Mouse (Mus musculus): ENCODE measurements around the gene Gm20521. TPM values are rescaled to one million over a fixed set of nuclear protein-coding genes. Genes with fewer than 3 reads are reported as not detected.

The Gm20521 gene
- 3.0 to 3.6 TPM in 2 of 3 replicates, not detected in the other for total RNA-seq (2017)

GRCm38 (mm10) chr14:54883154-54884021 is at the start of gene Gm20521, which contains the start of gene Bcl2l2:
TSS of gene Gm20521 (plus strand) at chr14:54883441.
TSS of gene Bcl2l2 (plus strand) at chr14:54883377.
- ATAC-seq (replicated peaks; ENCODE audit: insufficient number of reproducible peaks, low FRiP score, low TSS enrichment, poor library complexity, severe bottlenecking): 0 out of 2 replicates have a peak, but pooled peaks have one; percentile 48

GRCm38 (mm10) chr14:54843461-54843860 is 39.8 kb upstream of the Gm20521 start:
- ATAC-seq (replicated peaks; ENCODE audit: insufficient number of reproducible peaks, low FRiP score, low TSS enrichment, poor library complexity, severe bottlenecking): no peak

GRCm38 (mm10) chr14:54855726-54856125 is 27.5 kb upstream of the Gm20521 start:
- no peak for ATAC-seq (replicated peaks; ENCODE audit: insufficient number of reproducible peaks, low FRiP score, low TSS enrichment, poor library complexity, severe bottlenecking)

DNA sequence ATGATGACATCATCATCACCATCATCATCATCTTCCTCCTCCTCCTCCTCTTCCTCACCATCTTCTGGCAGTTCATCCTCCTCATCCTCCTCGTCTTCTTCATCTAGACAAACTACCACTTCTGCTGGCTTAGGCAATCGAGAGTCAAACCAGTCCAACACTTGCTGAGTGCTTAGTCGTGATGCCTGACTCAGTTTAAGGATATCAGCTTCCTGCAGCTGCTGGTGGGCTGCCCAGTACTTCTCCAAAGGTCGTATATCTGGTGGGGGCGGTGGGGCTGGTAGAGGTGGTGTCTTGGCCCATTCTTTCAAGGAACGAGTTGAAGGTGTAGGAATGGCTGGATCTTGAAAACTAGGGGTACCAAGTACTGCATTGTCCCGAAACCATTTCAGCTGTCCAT is 26.5 kb upstream of the Gm20521 start:
- ATAC-seq (replicated peaks; ENCODE audit: insufficient number of reproducible peaks, low FRiP score, low TSS enrichment, poor library complexity, severe bottlenecking): no peak

DNA sequence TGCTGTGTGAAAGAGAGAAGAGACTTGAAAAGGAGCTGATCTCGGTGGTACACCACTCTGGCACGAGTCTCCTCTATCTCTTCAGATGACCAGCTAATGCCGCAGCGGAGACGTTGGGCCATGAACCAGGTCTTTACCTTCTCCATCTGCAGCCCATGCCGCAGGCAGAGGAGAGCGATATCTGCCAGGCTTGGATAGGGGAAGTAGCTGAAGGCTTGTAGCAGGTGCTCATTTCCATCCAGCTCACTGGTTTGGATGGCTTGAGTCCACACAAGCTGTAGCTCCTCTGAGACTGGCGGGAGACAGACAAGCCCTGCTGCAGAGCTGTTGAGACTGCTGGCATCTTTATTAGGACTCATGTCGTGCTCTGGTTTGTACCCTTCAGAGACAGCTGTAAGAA is 25.4 kb upstream of the Gm20521 start:
- no peak for ATAC-seq (replicated peaks; ENCODE audit: insufficient number of reproducible peaks, low FRiP score, low TSS enrichment, poor library complexity, severe bottlenecking)

GRCm38 (mm10) chr14:54860511-54860910 is 22.7 kb upstream of the Gm20521 start:
- ATAC-seq (replicated peaks; ENCODE audit: insufficient number of reproducible peaks, low FRiP score, low TSS enrichment, poor library complexity, severe bottlenecking): no peak

- ATAC-seq (replicated peaks; ENCODE audit: insufficient number of reproducible peaks, low FRiP score, low TSS enrichment, poor library complexity, severe bottlenecking): peak; percentile 98
Observed at GRCm38 (mm10) chr14:54863501-54864312, 19.5 kb upstream of the Gm20521 start.

- ATAC-seq (replicated peaks; ENCODE audit: insufficient number of reproducible peaks, low FRiP score, low TSS enrichment, poor library complexity, severe bottlenecking): peak; percentile 19
Observed at GRCm38 (mm10) chr14:54864313-54865036, 18.8 kb upstream of the Gm20521 start.

- ATAC-seq (replicated peaks; ENCODE audit: insufficient number of reproducible peaks, low FRiP score, low TSS enrichment, poor library complexity, severe bottlenecking): no peak
Observed at GRCm38 (mm10) chr14:54865626-54866025, 17.6 kb upstream of the Gm20521 start.

GRCm38 (mm10) chr14:54866268-54866667 is 17.0 kb upstream of the Gm20521 start:
- no peak for ATAC-seq (replicated peaks; ENCODE audit: insufficient number of reproducible peaks, low FRiP score, low TSS enrichment, poor library complexity, severe bottlenecking)

GRCm38 (mm10) chr14:54866936-54867335 is 16.3 kb upstream of the Gm20521 start:
- ATAC-seq (replicated peaks; ENCODE audit: insufficient number of reproducible peaks, low FRiP score, low TSS enrichment, poor library complexity, severe bottlenecking): no peak

GRCm38 (mm10) chr14:54868026-54868425 is 15.2 kb upstream of the Gm20521 start:
- ATAC-seq (replicated peaks; ENCODE audit: insufficient number of reproducible peaks, low FRiP score, low TSS enrichment, poor library complexity, severe bottlenecking): no peak

DNA sequence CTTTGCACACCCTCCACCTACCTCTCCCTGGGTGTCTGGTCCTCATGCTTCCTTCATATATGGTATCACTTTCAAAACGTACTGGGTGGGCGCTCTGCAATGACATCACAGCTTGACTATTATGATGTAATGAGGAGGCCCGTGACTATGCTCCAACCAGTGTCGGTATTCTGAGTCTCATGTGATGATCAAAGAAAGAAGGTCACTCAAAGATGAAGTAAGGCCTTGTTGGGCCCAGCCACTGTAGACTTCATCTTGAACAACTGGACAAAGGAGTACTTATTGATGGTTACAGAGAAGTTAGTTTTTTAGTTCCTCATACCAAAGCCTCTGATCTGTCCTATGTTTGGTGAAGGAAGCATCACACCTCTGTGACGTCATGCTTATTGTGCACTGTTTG is 12.4 kb upstream of the Gm20521 start, which contains the start of gene Homez:
Gene Homez (minus strand): TSS at position 101 of the 400 bp plus-strand sequence.
- no peak for ATAC-seq (replicated peaks; ENCODE audit: insufficient number of reproducible peaks, low FRiP score, low TSS enrichment, poor library complexity, severe bottlenecking)

DNA sequence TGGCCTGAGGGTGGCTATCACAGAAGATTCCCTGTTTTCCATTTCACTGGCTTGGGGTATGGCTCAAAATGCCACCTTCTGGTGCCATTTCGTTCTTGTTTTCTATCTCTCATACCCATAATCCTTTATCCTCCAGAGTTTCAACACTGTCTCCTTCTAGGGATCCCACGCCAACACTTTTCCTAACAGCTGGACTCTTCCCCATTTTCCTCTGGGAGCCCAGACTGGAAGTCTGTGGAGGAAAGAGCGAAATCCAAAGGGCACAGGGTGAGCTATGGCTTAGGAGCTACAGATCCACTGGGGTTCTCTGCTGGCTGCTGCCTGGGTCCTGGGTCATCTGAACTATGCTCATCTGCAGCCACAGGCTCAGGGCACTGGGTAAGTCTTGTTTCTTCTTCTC is 9.1 kb upstream of the Gm20521 start:
- no peak for ATAC-seq (replicated peaks; ENCODE audit: insufficient number of reproducible peaks, low FRiP score, low TSS enrichment, poor library complexity, severe bottlenecking)

DNA sequence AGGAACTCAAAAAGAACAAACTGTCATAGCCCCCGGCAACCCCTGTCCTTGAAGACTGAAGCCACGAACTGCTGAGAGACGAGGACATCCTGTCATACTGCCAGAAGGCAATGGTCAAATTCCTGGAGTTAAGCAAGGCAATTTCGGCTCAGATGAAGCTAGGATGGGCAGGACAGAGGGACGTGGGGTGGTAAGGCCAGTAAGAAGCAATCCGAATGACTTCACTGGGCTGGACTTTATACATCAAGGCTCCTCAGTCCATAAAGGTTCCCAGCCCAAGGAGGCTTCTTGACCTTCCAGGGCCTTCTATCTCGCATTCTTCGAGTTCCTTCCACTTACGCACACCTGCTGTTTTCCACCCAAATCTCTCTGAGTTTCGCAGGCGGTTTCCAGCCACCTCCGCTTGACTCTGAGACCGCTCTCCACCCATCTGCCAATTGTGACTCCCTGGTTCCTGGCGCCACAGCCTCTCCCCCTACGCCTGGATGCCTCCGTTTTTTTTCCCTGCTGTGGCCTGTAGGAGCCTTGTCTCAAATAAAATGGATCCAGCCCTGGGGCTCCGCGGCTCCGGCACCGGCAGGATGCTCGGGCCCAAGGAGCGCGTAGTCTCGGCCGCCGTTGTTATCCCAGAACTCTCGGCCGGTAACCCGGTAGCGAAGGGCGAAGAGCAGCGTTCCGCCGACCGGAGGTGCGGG is 7.2 kb upstream of the Gm20521 start:
- 0 out of 2 replicates have a peak, but pooled peaks have one; percentile 28 for ATAC-seq (replicated peaks; ENCODE audit: insufficient number of reproducible peaks, low FRiP score, low TSS enrichment, poor library complexity, severe bottlenecking)

- ATAC-seq (replicated peaks; ENCODE audit: insufficient number of reproducible peaks, low FRiP score, low TSS enrichment, poor library complexity, severe bottlenecking): peak; percentile 68
Observed at GRCm38 (mm10) chr14:54876539-54877047, 6.6 kb upstream of the Gm20521 start.

DNA sequence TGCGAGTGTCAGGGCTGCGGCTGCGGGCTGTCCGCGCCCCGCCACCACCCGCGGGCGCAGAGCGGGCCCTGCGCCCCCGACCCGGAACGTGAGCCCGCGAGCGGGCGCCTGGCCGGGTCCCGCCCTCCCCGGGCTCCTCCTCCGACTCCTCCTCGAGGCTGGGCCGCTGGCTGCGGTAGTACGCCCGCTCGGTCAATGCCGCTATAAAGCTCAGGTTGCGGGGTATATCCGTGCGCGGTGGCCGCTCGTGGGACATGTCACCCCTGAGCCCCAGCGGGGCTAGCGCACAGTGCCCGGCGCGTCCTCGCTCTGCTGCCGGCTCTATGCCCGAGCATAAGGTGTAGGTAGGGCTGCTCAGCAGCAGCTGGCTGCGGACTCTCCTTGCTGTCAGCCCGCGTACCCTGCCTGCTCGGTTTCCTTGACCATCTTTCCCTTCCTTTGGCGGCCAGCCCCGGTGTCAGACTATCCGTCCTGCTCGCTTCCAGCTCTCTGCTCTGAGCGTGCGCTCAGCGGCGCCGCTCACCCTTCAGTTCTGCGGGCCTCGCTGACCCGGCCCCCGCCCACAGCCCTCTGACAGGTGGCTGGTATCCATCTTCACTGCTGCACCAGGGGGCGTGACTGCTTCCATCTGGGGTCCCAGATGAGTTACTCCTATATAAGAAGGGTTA is 6.1 kb upstream of the Gm20521 start, which contains the start of gene Ppp1r3e:
Gene Ppp1r3e (minus strand): TSS at position 503 of the 668 bp plus-strand sequence.
- ATAC-seq (replicated peaks; ENCODE audit: insufficient number of reproducible peaks, low FRiP score, low TSS enrichment, poor library complexity, severe bottlenecking): peak; percentile 60; the same call in 1 of the 2 replicates
